Mouse (Mus musculus) skeletal muscle tissue, adult 2 months (tissue): Measurements from ENCODE around the gene Tex44.
A peak's percentile ranks its signal among the peaks of the same experiment; 100 is the strongest.

ENCODE experiments used
- DNase-seq: peaks from one replicate; pipeline ENCODE4 v3.0.0-alpha.2; 2012; ENCODE audit warnings: low read depth, low spot score

The Tex44 gene

GRCm38 (mm10) chr1:86421007-86421406 lies 5.1 kb upstream of the Tex44 start:
- DNase-seq, result no peak

- no peak for DNase-seq
Measured at GRCm38 (mm10) chr1:86423879-86424278, 2.2 kb upstream of the Tex44 start.

- DNase-seq, result no peak
Measured at GRCm38 (mm10) chr1:86424336-86424735, 1.8 kb upstream of the Tex44 start.

GRCm38 (mm10) chr1:86424835-86425547 lies 1.1 kb upstream of the Tex44 start:
- no peak for DNase-seq

GRCm38 (mm10) chr1:86430056-86430455 lies 3.9 kb downstream of the Tex44 start:
- DNase-seq, result peak; percentile 77

- no peak for DNase-seq
Measured at GRCm38 (mm10) chr1:86432778-86433177, 6.6 kb downstream of the Tex44 start.

- no peak for DNase-seq
Measured at GRCm38 (mm10) chr1:86433359-86433758, 7.2 kb downstream of the Tex44 start.

GRCm38 (mm10) chr1:86434001-86434400 lies 7.9 kb downstream of the Tex44 start:
- DNase-seq, result peak; percentile 80

- peak; percentile 99 for DNase-seq
Measured at GRCm38 (mm10) chr1:86434439-86435201, 8.5 kb downstream of the Tex44 start.

- DNase-seq, result peak; percentile 77
Measured at GRCm38 (mm10) chr1:86435302-86435821, 9.2 kb downstream of the Tex44 start.

- no peak for DNase-seq
Measured at GRCm38 (mm10) chr1:86437219-86438013, 11.3 kb downstream of the Tex44 start.

GRCm38 (mm10) chr1:86438014-86438319 lies 11.8 kb downstream of the Tex44 start:
- no peak for DNase-seq

GRCm38 (mm10) chr1:86438501-86438900 lies 12.4 kb downstream of the Tex44 start:
- no peak for DNase-seq

- no peak for DNase-seq
Measured at GRCm38 (mm10) chr1:86439487-86440170, 13.5 kb downstream of the Tex44 start.

GRCm38 (mm10) chr1:86440171-86440886 lies 14.2 kb downstream of the Tex44 start:
- peak; percentile 95 for DNase-seq

- DNase-seq, result no peak
Measured at GRCm38 (mm10) chr1:86440887-86441723, 15.0 kb downstream of the Tex44 start.

GRCm38 (mm10) chr1:86441724-86441979 lies 15.5 kb downstream of the Tex44 start:
- no peak for DNase-seq

GRCm38 (mm10) chr1:86441980-86442831 lies 16.1 kb downstream of the Tex44 start:
- DNase-seq, result peak; percentile 71

- DNase-seq, result no peak
Measured at GRCm38 (mm10) chr1:86442832-86443231, 16.7 kb downstream of the Tex44 start.
